Mouse (Mus musculus) brain, adult 2 months (tissue): ENCODE data around the gene Bcas3.

Source experiments
- DNase-seq: peaks from one replicate; pipeline ENCODE4 v3.0.0; 2011; ENCODE audit warnings: low read depth, low spot score

Bcas3 gene

GRCm38 (mm10) chr11:85352539-85353380 is at the start of gene Bcas3:
Bcas3 (plus strand) TSS chr11:85353167.
- peak; percentile 99 for DNase-seq

DNA sequence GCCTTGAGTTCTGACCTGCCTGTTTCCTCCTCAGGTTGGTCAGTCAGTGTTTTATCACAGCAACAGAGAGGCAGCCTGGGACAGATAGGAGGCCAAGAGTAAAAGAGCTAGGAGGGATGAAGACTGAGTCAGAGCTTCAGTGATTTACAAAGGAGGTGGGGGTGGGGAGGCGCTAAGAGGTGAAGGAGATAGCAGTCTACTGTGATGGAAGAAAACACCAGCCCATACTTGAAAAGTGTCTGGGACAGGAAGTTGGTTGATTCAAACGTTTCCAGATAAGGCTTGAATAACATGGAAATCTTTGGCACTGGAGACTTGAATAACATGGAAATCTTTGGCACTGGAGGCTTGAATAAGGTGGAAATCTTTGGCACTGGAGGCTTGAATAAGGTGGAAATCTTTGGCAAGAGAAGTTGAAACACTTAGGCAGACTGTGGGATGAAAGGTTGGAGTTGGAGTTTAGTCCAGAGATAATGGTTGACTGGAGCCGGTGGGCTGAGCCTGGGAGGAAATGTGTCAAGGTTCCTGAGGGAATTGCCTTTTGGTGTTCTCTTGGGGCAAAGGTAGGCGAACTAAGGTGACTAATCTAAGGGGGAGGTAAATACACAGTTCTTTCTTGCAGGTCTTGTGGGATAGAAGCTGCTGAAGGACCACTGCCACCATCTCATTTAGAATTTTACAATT is 46.2 kb upstream of the Bcas3 start:
- DNase-seq: no peak

DNA sequence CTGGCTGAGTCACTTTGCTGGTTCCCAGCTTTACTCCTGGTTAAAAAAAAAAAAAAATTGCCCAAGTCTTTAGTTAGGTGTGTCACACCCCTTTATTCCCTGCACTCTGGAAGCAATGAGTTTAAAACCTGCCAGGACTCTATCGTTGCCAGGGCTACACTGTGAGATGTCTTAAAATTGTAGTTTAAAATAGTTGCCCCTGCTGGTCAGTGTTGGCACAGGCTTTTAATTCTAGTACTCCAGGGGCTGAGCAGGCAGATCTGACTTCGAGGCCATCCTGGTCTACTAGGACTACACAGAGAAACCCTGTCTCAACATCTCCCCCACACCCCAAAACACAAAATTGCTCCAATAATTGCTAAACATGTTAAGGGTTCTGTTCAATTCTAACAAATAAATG is 44.2 kb upstream of the Bcas3 start:
- DNase-seq: peak; percentile 54

- DNase-seq: no peak
These were observed 42.6 kb upstream of the Bcas3 start for GRCm38 (mm10) chr11:85310407-85310712.

GRCm38 (mm10) chr11:85310713-85311574 is 42.0 kb upstream of the Bcas3 start, which contains the start of gene Ppm1d:
Ppm1d (plus strand) TSS chr11:85311244.
- DNase-seq: peak; percentile 100

DNA sequence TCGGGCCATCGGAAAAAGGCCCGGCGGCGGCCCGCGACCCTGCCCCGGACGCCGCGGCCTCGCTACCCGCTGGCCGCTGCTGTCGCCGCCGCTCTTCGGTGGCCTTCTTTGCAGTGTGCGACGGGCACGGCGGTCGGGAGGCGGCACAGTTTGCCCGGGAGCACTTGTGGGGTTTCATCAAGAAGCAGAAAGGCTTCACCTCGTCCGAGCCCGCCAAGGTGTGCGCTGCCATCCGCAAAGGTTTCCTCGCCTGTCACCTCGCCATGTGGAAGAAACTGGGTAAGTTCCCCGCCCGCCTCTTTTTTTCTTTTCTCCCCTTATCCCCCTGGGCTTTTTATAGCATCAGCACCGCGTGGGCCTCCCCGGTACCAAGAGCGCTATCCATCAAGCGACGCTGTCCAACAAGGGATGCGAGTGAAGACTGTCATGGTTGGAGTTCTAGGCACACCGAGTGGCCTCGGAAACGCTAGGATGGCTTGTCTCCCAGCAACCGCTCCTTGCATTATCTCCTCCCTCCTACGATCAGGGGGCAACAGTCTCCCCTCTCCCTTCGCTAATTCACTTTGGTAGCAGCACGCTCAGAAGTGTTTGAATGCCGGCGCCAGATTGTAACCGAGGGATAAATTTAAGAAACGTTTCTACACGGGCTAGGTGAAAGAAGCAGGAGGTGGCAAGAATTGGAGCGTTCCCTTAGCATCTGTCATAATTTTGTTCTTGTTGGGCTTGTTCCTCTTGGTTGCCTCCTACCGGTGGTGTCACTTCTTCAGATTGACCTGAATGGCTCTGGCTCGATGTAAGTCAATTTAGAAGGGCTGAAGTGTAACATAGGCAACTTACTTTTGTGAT is 41.1 kb upstream of the Bcas3 start:
- peak; percentile 91 for DNase-seq

DNA sequence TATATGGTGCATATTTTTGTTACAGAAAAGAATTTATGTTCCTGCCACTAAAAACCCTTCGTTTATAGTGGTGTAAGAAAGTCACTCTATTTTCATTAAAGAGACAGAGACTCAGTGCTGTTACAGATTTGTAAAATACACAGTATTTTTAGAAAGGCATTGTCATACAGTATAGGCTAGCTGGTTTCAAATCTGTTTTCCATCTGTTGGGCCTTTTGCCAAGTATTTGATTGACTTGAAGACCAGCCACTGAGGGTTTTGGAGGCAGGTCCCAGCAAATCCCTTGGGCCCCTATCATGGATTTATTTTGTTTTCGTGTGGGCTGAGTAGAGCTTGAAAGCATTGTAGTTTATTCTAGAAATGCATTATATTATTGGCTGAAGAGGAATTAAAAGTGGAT is 40.1 kb upstream of the Bcas3 start:
- DNase-seq: peak; percentile 95

DNA sequence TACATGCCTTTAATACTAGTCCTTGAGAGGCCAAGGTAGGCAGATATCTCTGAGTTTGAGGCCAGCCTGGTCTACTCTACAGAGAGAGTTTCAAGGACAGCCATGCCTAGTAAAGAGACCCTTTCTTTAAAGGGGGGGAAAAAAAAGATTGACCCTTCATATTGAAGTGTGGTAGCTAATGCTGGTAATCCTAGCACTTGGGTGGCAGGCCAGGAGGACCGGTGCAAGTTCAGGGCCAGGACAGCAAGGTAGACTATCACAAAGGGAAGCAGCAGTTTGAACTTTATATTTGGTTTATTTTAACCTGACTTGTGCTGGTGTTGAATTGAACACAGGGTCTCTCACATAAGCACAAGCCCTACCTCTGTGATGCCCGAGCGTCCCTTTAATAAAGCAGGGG is 39.6 kb upstream of the Bcas3 start:
- DNase-seq: no peak

- peak; percentile 59 for DNase-seq
These were observed 29.2 kb upstream of the Bcas3 start for GRCm38 (mm10) chr11:85323567-85324330.

DNA sequence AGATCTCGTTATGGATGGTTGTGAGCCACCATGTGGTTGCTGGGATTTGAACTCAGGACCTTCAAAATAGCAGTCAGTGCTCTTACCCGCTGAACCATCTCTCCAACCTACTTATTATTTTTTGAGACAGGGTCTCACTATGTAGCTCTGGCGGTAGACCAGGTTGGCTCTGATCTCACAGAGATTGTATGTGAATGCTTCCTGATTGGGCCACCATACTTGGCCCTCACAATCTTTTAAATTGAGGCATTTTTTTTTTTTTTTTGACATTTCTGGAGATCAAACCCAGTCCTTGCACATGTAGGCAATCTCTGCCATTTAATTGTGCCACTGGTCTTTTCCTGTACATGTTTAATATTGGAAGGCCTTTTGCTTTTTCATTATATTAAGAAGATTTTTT is 24.2 kb upstream of the Bcas3 start:
- DNase-seq: peak; percentile 64

DNA sequence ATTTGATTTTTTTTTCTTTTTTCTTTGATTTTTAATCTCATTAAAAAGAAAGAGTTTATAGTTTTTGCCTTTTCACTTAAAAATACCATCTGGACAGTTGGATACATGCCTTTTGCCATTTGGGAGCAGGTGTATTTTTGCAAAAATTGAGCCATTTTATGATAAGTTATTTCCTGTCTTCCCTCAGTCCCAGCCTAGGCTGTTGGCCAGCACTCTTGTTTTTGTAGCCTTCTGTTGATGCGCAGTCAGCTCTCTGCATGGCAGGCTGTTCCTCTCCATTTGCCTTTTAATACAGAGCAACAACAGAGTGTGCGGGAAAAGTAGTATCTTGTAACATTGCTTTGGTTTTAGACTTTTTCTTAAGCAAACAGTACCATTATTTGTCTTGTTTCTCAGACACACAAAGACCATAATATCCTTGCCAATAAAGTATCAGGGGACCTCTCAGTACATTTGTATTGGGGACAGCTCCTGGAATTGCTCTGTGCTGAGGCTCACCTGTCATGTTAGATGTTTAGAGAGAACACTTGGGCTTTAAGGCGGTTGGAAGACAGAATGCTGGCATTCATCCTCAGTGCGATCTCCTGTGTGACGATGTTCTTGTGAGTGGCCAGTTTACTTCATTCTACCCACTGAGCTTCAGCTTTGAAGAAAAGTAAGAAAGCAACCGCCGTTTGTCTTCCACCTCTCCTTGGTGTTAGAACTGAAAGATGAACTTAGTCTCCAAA is 23.6 kb upstream of the Bcas3 start:
- DNase-seq: peak; percentile 98

GRCm38 (mm10) chr11:85334778-85335177 is 18.2 kb upstream of the Bcas3 start:
- DNase-seq: peak; percentile 72

GRCm38 (mm10) chr11:85339173-85339831 is 13.7 kb upstream of the Bcas3 start:
- no peak for DNase-seq

- no peak for DNase-seq
These were observed 12.8 kb upstream of the Bcas3 start for GRCm38 (mm10) chr11:85340070-85340616.

DNA sequence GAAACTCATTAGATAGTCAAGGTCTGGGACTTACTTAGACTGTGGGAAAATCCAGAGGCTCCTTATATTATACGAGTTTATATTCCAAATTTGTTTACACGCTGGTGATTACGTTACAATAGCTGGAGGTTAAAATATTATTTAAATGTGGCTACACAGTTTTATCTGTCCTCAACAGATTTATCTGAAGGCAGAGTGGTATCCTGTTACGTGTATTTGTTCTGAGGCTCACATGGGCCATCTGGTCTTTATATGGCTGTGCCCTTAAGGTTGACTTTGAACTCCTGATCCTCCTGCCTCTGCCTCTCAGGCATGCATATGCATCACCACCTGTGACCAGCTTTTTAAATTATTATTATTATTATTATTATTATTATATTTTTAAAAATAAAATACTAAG is 852 bp downstream of the Bcas3 start:
- DNase-seq: no peak

GRCm38 (mm10) chr11:85359641-85360040 is 6.7 kb downstream of the Bcas3 start:
- DNase-seq: no peak

DNA sequence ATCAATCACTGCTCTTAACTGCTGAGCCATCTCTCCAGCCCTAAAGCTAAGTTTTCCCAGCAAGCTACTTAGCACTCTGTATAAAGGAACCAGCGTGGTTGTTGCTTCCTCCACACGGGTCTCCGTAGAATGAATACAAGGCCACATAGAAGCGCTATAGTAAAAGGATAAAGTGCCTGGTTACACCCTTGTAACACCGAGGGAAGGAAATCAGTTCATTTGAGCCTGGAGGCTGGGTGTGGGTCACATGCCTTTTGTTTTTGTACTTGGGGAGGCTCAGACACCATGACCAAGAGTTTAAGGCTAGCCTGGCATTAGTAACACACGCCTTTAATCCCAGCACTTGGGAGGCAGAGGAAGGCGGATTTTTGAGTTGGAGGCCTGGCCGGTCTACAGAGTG is 8.7 kb downstream of the Bcas3 start:
- no peak for DNase-seq

- DNase-seq: no peak
These were observed 13.2 kb downstream of the Bcas3 start for GRCm38 (mm10) chr11:85366168-85366567.

GRCm38 (mm10) chr11:85367823-85368222 is 14.9 kb downstream of the Bcas3 start:
- peak; percentile 69 for DNase-seq
